Mouse (Mus musculus): ENCODE measurements around the gene Purb.
A peak's percentile ranks its signal among the peaks of the same experiment; 100 is the strongest.

Purb gene

DNA sequence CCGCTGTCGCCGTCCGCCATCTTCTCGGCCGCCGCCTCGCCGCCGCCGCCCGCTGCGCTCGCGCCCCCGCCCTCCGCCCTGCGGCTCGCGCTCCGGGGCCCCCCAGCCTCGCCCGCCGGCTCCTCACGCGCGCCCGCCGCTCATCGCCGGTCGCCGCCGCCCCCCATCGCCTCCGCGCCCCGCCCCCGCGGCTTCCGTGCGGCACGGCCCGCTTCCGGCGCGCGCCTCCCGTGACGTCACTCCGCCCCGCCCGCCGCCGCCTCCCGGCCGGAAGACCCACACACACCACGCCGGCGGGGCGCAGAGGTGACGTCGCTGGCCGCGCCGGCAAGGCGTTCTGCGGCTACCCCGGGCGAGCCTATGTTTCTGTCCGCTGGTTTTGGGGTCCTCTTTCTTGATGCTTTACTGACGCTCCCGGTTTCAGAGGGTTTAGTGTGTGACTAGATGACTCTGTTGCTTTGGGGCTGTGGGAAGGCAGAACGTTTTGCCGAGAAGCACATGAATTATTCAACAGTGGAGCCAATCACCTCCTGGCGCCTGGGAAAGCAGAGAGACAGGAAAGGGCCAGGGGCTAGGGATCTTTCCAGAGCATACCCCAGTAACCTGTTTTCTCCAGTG is at the start of gene Purb:
Purb (minus strand) TSS at position 51 of the 618 bp plus-strand sequence.
- DNase-seq = peak; percentile 96

DNA sequence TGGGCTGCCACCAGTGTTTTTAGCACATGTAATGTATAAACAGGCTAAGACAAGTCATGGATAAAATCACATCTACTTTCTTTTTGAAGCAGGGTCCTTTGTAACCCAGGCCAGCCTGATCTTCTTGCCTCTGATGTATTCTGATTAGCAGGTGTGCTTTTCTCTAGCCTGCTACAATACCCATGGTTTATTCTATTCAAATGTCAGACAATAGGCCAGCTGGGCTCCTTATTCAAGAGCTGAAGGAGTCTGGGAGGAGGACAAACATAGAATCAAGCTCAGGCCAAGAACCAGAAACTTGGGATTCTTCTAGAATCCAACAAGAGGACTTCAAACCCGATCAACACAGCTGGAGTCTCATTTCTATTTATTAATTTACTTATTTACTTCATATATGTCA is 49.5 kb upstream of the Purb start:
- DNase-seq = no peak

DNA sequence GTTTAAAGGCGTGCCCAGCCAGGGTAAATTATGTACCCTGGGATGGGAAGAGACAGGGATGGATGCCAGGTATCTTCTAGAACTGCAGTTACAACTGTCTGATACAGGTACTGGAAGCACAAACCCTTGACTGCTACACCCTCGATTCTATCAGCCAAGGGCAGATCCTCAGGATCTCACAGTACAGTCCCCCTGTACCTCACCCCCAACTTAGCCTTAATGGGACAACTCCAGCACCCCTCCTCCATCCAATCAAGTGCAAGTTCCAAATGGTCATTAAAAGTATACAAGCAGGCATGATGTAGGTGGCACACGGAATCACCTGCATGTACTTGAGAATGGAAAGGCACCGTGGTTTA is 49.1 kb upstream of the Purb start:
- no peak for DNase-seq

DNA sequence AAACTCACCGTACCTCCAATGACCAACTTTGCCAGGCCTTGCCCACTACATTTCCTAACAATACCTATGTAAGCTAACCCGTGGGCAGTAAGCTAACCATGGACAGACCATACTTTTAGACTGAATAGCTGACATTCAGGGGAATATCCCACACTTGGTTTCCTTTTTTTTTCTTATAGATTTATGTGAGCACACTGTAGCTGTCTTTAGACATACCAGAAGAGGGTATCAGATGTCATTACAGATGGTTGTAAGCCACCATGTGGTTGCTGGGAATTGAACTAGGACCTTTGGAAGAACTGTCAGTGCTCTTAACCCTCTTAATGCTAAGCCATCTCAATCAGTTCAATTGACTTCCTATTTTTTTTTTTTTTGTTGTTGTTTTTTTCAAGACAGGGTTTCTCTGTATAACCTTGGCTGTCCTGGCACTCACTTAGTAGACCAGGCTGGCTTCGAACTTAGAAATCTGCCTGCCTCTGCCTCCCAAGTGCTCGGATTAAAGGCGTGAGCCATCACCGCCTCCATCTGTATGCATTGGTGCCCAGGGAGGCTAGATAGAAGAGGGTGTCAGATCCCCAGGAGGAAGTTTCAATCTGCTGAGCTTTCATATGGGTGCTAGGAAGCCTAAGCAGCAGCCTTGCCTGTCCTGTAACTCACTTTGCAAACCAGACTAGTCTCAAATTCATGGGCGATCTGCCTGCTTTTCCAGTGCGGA is 48.6 kb upstream of the Purb start:
- DNase-seq = no peak

DNA sequence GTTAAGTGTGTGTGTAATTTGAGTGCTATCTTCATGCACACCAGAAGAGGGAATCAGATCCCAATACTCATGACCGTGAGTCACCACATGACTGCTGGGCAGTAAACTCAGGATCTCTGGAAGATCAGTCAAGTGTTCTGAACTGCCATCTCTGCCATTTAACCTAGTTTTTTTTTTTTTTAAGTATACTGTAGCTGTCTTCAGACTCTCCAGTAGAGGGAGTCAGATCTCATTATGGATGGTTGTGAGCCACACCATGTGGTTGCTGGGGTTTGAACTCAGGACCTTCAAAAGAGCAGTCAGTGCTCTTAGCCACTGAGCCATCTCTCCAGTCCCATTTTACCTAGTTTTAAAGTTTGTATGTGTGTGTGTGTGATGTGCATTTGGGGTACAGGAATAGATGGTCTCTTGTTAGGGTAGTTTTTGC is 48.0 kb upstream of the Purb start:
- DNase-seq = no peak

DNA sequence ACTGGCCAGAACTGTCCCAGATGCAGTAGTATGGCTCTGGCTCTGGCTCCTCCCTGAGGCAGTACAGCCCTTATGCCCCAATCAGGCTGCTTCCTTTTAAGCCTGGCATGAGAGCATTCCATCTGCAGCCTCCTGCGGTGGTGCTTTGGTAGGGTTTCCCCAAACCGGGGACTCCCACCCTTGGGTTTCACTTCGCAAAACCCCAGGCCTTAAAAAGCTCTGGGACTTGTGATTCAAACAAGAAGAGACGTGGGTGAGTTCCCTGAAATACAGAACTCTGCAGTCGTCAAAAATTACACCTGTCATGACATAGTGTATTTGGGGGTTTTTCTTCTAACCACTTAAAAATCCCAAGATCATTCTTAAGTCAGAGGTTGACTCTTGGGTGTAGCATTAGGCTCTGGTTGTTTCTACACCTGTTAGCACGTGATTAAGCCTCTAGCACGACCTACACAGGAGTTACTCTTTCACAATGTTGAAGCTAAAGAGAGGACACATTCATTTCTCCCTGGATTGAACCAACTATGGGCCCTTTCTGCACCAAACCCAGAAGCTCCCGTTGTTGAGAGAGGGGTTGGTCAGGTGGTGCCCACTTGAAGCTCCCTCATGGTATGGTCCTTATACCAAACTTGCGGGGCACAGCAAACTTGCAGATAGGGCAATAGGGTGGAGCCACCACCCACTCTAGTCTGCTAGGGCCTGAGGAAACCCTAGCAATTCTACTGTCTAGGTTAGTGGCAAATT is 47.2 kb upstream of the Purb start:
- DNase-seq = no peak

DNA sequence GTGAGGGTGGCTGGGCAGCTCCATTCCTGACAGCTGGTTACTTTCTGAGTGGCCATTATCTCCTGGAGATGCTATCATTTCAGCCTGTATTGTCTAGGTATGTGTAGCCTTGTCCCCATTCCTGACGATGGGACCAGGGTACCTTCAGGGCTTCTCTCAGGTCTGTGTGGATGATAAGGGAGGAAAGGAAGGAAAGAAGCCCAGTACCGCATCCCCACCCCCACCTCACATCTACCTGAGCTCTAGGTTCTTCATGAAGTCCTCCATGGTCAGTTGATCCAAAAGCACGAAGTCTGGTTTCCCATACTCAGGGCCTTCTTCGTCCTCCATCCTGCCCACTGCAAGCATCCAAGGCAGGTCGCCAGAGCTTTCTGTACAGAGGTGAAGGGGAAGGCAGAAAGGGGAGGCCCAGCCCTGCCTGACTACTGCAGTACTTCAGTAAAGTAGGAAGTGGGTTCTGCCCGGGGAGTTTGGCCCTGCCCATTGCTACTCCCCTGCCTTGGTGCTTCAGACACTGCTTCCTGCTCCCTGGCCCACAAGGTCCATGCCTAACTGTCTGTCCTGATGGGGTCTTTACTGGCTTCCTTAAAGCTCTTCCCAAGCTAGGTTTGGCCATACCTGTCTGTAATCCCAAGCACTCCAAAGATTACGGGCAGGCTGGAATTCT is 44.9 kb upstream of the Purb start, which contains the start of gene Myo1g:
Myo1g (minus strand) TSS at position 459 of the 667 bp plus-strand sequence.
- no peak for DNase-seq

DNA sequence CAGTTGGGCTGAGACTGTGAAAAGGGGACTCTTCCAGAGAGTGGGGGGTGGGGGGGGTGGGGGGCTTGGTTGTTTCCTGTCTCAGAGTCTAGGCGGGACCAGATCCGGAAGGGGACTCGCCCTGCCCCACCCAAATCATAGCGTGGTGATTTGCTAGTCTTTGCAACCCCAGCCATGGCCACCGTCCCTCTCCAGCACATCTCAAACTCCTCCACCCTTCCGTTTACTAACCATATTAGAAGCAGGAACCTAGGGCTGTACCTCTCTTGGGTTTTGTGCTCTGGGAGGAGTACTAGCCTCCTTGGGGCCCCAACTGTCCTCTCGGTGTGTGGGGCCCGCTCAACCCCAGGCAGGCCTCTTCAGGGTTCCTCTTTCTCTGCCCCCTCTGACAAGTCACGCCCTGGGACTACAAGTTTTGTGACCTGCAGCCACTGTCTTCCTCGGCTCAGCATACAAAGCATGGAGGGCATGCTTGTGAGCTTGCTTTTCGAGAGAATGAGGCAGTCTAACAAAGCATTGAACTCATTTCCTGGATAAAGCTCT is 43.8 kb upstream of the Purb start:
- no peak for DNase-seq

DNA sequence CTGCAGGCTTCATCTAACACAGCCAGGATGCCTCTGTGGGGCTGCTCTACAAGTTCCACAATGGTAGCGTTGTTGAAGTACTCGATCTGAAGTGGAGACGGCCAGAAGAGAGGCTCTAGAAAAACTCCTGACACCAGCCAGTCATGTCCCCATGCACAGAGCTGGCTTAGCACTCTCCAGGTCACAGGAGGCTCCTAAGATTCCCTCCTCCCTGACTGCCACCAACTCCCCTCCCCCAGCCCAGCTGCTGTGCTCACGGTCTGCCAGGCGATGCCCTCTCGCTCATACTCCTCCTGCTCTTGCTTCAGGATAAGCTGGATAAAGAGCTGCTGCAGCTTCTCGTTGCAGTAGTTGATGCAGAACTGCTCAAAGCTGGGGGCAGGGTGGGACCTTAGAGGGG is 39.1 kb upstream of the Purb start:
- no peak for DNase-seq

DNA sequence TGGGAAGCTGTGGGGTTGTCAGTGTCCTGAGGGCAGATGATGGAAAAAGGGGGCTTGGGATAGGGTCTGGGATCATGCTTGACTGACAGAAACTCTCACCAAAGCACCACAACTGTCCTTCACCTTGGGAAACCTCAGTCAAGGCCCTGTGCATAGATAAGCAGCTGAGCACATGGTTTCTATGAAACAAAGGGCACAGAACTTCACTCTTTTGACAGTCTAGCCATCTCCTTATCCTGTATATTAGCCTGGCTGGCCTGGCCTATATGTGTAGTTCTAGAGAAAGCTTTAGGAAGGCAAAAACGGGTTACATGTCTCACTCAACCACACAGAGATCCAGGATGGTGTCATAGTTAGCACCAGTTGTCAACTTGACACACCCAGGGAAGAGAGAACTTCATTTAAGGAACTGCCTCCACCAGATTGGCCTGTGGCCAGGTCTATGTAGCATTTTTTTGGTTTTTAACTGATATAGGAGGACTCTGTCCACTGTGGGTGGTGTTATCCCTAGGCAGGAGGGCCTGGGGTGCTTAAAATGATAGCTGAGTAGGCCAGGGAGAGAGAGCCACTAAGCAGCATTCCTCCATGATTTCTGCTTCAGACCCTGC is 32.7 kb upstream of the Purb start:
- DNase-seq = no peak

DNA sequence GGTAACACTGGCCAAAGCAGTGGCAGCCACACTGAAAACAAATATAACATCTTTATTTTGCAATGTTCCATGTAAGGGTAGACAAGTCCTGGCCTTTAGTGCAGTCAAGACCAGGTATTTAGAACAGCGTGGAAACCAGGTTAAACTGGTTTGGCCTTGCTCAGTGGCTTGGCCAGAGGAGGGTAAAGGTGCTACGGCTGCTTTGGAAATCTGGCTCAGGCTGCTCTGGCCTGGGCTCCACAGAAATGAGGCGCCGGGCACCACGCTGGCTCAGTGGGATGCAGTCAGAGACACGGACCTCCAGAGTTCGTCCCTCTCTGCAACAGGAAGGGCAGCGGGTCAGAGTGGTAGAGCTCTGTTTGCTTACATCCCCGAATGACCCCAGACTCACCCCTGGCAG is 30.8 kb upstream of the Purb start:
- DNase-seq = peak; percentile 31

DNA sequence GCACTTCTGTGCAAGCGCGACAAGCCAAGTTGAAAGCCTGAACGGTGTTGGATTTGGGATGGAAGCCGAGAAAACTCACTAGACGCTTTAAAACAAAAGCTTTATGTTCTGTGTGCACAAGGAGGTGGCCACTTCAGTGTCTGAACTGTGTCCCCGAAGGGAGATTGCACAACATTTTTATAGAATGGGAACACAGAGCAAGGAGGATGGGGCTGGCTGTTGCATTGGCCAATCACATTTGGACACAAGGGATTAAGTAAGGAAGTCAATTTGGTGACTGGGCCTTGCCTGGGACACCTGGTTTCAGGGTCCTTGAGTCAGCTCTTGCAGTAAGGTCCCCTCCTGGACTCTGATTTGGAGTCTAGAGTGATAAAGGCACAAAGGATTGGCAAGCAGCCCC is 29.0 kb upstream of the Purb start:
- no peak for DNase-seq

DNA sequence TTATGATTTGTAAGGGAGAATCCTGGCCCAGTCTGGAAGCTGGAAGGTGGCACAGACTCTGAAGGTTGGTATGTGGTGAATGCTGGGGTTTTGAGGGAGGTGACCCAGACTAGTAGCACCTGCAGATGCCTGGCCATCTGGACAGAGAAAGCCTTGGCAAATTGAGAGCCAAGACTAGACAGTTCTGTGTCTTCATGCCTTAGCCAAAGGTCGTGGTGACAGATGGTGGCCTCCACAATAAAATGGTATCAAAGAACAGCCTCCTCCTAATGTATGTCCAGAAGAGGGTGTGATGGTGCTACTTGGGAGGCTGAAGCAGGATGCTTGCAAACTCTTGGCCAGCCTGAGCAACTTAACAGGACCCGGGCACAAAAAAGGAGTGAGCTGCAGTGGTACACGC is 28.5 kb upstream of the Purb start:
- DNase-seq = no peak

DNA sequence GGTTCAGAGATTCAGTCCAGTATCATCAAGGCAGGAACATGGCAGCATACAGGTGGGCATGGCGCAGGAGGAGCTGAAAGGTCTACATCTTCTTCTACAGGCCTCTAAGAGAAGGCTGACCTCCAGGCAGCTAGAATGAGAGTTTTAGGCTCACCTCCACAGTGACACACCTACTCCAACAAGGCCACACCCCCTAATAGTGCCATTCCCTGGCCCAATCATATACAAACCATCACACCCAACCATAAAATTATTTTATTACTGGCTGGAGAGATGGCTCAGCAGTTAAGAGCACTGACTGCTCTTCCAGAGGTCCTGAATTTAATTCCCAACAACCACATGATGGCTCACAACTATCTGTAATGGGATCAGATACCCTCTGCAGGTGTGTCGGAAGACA is 26.8 kb upstream of the Purb start:
- no peak for DNase-seq

DNA sequence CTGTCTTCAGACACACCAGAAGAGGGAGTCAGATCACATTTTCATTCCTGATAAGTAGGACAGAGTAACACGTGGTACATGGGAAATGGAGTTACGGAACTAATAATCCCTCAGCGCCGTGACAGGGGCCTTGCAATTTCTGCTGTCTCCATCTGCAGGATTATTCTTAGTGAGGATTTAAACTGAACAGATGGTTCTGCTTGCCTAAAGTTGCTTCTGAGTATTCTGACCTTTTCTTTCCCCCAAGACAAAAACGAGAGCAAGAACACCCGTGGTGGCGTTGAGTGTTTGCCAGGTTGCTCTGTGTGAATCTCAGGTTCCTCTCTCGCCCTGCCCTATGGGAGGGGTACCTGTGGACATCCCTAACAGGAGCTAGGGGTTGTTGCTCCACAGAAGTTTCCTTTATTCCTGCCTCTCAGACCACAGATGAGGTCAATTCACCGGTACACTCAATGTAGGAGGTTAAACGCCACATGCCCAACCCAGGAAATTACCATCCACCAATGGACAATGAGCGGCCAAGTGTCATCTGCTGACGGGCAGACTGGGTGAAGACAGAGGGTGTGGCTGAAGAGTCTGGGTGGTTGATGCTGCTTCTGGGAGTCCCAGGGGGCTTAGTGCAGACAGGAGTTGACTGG is 21.7 kb upstream of the Purb start:
- DNase-seq = no peak

DNA sequence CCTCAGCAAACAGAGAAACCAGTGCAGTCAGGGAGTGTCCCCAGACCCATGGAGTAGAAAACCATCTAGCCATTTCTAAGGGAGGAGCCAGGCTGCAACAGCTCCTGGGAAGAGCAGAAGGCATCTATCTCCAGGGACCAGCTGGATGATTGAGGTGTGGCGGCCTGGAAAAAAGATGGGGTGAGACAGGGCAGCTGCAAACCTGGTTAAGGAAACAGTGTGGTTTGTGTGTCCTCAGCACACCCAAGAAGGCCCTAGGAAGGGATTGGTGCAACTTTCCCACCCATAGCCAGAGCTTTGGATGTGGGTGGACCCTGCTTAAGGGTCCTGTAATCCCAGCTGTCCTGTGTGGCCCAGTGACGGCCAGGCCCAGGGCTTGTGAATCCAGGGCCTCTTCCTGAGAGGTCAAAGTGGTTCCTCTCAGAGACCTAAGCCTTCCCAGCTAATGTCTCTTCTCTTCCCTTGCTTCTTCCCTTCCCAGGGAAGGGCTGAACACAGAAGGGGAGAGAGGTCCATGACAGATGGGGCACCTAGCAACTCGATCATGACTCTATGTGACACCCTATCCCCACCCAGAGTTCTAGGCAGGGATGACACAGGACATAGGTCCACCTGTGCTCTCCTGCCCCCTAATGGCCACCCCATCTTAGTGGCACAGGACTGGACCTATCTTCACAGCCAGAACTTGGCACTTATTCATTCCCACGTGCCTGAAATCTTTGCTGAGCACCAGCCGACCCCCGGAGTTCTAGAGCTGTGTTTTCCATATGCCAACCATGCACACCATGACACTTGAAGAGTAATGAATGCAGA is 14.2 kb upstream of the Purb start:
- peak; percentile 50 for DNase-seq

DNA sequence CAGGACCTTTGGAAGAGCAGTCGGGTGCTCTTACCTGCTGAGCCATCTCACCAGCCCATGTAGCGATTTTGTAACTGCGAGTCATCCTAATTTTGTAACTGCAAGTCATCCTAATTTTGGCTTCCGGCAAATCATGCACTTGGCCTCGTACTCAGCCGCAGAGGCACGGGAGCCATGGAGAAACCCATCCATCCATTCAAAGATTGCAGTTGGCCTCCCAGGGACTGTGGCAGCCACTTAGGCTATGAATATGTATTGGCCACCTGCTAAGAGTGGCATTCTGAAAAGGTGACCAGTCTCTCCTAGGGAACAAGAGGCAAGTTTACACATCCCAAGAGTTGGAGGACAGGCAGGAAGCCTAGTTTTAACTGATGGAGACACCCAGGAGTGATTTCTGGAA is 13.5 kb upstream of the Purb start:
- peak; percentile 37 for DNase-seq

DNA sequence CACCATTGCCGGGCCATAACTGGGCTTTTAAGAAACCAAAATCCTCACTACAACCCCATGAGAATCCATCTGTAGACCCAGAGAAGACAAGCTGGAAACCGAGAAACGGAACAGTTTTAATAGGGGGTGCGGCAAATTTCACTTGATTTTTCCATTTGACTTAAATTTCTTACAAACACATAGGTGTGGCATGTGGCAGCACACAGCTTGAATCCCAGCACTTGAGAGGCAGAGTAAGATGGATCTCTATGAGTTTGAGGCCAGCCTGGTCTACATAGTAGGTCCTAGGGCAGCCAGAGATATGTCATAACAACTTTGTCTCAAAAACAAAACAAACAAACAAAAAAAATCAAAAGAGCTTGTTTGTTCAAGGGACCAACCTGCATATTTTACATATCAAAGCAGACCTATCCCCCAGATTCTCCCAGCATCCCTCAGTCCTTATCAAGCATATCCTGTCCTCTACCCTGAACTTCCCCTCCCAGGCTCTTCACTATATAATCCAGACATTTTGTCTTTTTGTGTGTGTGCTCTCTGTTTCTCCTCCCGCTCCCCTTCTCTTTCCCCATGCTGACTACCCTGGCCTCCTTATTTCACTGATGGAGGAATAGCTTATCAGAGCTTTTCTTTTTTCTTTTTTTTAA is 12.4 kb upstream of the Purb start:
- DNase-seq = no peak

DNA sequence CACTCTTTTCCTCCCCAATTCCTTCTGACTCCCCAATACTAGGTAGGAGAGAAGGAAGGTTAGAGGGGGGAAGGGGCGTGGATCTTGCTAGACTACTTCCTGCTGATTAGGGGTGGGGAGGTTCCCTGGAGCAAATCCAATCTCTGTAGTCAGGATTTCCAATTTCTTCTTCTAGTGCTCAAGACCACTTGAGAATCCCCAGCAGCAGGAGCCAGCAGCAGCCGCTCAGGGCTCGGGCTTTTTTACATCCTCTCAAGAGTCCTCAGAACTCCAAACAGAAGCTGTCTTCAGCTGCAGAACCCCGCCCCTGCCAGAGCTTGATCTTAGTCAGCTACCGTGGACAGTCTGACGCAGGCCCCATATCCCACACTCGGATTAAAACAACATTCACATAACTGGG is 11.8 kb upstream of the Purb start:
- DNase-seq = no peak

DNA sequence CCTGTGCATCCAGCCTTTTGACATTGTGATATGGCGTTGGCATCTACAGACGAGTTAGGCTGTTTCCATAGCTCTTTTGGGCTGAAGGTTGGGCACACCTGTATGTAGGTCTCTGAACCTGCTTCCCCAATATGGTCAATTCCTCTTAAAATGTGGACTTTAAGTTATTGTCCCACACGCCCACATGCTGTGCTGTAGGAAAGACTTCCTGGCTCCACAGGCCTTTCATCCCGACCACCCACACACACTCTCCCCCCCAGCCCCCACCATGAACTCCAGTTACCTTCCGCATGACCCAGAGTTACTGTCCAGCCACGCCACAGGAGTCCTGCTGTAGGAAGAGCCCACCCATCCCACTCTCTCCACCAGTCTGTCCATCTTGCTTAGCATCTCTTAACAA is 11.2 kb upstream of the Purb start:
- no peak for DNase-seq

Data from kidney, postnatal 14 days (tissue).